Mouse (Mus musculus) liver, adult 2 months (tissue): ENCODE data around the gene Rbfox3. TPM values are rescaled to one million over a fixed set of nuclear protein-coding genes. Genes with fewer than 3 reads are reported as not detected.

Experiments used
- DNase-seq: peaks from one replicate; pipeline ENCODE4 v3.0.0-alpha.2; 2011; ENCODE audit warnings: low read depth, low spot score; ENCODE audit errors: extremely low read depth
- H3K27ac ChIP-seq: fragments of 200-500 bp; replicated peaks from 2 replicates; pipeline ENCODE4 v1.5.1; 2012; ENCODE audit warnings: low read depth, mild to moderate bottlenecking, control low read depth, inconsistent platforms, low read length; ENCODE audit not compliant: insufficient read depth
- H3K27me3 ChIP-seq: fragments of 200-500 bp; 2 replicates; pipeline ENCODE4 v1.6.1; 2012; ENCODE audit warnings: mild to moderate bottlenecking, moderate library complexity, low read length, inconsistent platforms; ENCODE audit not compliant: control insufficient read depth, insufficient read depth
- H3K36me3 ChIP-seq: fragments of 200-500 bp; 2 replicates; pipeline ENCODE4 v1.6.1; 2012; ENCODE audit warnings: low read length, inconsistent platforms; ENCODE audit not compliant: control insufficient read depth, insufficient read depth
- H3K4me1 ChIP-seq: fragments of 200-500 bp; 2 replicates; pipeline ENCODE4 v1.6.1; 2011; ENCODE audit warnings: low read length; ENCODE audit not compliant: control insufficient read depth, insufficient read depth
- H3K4me3 ChIP-seq: fragments of 200-500 bp; 2 replicates; pipeline ENCODE4 v1.5.1; 2011; ENCODE audit warnings: low read depth, mild to moderate bottlenecking, control low read depth, low read length, moderate library complexity; ENCODE audit not compliant: insufficient read depth
- H3K79me2 ChIP-seq: fragments of 200-500 bp; 2 replicates; pipeline ENCODE4 v1.6.1; 2012; ENCODE audit warnings: inconsistent platforms, mild to moderate bottlenecking, low read length, moderate library complexity; ENCODE audit not compliant: control insufficient read depth, insufficient read depth
- H3K9ac ChIP-seq: fragments of 200-500 bp; 2 replicates; pipeline ENCODE4 v1.6.1; 2012; ENCODE audit warnings: low read depth, mild to moderate bottlenecking, control low read depth, inconsistent platforms, low read length
- CTCF ChIP-seq: fragments of 200-500 bp; IDR thresholded peaks from 2 replicates; pipeline ENCODE4 v1.5.1; 2011; ENCODE audit warnings: low read depth, low read length, control low read depth
- POLR2A ChIP-seq: fragments of 200-500 bp; IDR thresholded peaks from 2 replicates; pipeline ENCODE4 v1.6.1; 2011; ENCODE audit warnings: low read length, control low read depth; ENCODE audit not compliant: insufficient read depth; ENCODE audit errors: extremely low read depth
- WGBS: fragments of 180-500 bp; shearing (Covaris S2); methylation state at CpG from one replicate; pipeline ENCODE4 v1.1.7; 2018; 5-methylcytosine and 5-hydroxymethylcytosine counted together
- polyA plus RNA-seq: library from polyadenylated mRNA; depleted of rRNA; stranded (reverse); fragments of >200 nt; gene quantifications from 2 replicates; pipeline ENCODE4 v1.2.3, GENCODE M21; 2012
- total RNA-seq: library from RNA; depleted of rRNA; stranded (reverse); fragments of >200 nt; gene quantifications from 2 replicates; pipeline ENCODE4 v1.2.3, GENCODE M21; 2014

Gene Rbfox3
- total and polyA plus RNA-seq, 2 experiments, result 0.28 to 0.44 TPM

DNA sequence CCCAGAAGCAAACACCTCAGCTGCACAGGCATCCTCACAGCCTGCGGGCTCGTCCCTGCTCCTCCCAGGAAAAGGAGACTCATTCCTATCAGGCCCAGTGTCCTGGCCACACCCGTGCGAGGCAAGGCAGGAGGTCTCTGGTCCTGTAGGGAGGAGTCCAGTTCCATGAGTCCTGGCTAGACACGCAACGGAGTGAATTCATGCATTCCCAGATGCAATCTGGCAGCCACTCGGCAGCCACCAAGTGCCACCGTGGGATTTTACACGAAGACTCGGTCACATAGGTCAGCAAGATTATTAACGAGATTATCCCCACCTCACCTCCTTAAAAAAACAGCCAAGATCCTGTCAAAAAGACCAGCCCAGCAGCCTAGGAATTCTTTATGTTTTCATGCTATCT lies 37.4 kb downstream of the Rbfox3 start:
- Histone ChIP-seq H3K36me3 (no peaks in the 10 kb centered on the region), H3K79me2 (no peaks in the 10 kb centered on the region), H3K9ac (no peak overlapping the region), H3K27ac (no peak overlapping the region), H3K27me3 (peaks cover 4% of the 10 kb centered on the region), H3K4me1 (no peaks in the 10 kb centered on the region), H3K4me3 (no peak overlapping the region)
- WGBS, result 80% methylated on average over 11 of the region's 11 CpGs
- no peak for DNase-seq
- TF ChIP-seq CTCF, result no peak
- TF ChIP-seq POLR2A, result no peak

DNA sequence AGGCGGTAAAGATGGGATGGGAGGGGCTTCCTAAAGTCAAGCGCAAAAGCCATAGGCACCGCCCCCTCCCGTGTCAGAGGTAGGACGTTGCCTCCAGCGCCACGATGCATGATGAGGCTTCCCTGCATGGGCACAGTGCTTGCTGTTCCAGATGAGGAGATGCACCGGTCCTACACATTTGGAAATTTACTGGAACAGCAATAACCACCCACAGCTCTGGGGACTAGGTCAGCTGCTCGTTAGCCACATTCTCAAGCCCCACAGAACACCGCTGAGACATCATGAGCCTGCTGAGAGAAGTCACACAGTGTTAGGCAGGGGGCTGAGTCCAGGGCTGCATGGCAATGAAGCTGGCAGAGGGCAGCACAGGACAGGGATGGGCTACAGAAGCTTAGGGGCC lies 39.9 kb downstream of the Rbfox3 start:
- 82% methylated on average over 10 of the region's 10 CpGs for WGBS

DNA sequence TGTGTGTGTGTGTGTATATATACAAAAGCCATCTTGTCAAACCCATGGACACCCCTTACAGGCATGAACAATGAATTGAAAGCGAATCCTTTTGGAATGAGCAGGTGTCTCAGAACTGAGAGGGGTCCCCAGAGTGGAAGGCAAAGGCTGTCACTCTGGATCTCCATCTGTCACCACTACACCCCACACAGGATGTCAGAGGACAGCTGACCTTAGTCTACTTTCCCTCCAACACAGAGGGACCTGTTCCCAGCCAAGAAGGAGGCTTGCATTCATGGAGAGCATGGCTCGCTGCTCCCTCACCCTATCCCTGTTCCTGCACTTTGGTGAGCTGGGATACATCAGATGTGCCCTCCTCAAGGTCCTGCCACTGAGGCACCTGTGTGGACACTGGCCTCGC lies 48.0 kb downstream of the Rbfox3 start:
- Histone ChIP-seq H3K79me2 (no peaks in the 10 kb centered on the region), H3K36me3 (no peaks in the 10 kb centered on the region), H3K4me3 (no peak overlapping the region), H3K27me3 (no peaks in the 10 kb centered on the region), H3K9ac (no peak overlapping the region), H3K4me1 (no peaks in the 10 kb centered on the region), H3K27ac (no peak overlapping the region)
- WGBS, result 64% methylated on average over 3 of the region's 3 CpGs
- no peak for TF ChIP-seq POLR2A
- TF ChIP-seq CTCF, result no peak
- DNase-seq, result no peak

More for the DNA sequence above, 39.9 kb downstream of the Rbfox3 start:
- Histone ChIP-seq H3K79me2 (no peaks in the 10 kb centered on the region), H3K9ac (no peak overlapping the region), H3K4me1 (no peaks in the 10 kb centered on the region), H3K36me3 (no peaks in the 10 kb centered on the region), H3K27ac (no peak overlapping the region), H3K4me3 (no peak overlapping the region), H3K27me3 (peaks cover 4% of the 10 kb centered on the region)
- DNase-seq, result no peak
- no peak for TF ChIP-seq POLR2A
- TF ChIP-seq CTCF, result no peak

DNA sequence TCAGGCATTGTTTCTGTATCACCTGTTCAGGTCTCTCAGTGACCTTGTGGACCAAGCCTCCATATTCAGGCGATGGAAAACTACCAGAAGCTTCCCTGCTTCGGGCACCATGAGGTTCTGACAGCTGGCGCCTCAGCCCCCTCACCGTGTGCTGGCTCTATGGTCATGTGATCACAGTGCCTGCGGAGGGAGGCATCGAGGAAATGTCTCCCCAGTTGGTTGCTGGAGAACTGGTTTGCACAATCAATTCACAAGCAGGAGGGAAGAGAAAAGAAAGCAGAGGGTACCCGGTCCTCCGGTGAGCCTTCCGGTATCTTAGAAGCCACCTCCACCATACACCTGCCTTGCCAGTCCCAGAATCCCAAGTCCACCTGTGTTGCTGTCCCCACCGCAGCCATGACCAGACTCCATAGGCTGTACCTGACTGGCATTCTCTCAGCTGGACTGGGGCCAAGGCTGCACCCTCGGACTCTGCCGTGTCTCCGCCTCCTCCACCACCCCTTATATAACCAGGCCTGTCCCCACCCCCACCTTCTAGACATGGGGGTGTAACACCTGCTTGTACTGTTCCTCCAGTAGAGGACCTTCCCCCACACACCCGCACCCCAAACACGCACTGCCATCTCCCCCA lies 49.5 kb downstream of the Rbfox3 start:
- H3K4me3 ChIP-seq, result no peak overlapping the region
- no peak for DNase-seq

DNA sequence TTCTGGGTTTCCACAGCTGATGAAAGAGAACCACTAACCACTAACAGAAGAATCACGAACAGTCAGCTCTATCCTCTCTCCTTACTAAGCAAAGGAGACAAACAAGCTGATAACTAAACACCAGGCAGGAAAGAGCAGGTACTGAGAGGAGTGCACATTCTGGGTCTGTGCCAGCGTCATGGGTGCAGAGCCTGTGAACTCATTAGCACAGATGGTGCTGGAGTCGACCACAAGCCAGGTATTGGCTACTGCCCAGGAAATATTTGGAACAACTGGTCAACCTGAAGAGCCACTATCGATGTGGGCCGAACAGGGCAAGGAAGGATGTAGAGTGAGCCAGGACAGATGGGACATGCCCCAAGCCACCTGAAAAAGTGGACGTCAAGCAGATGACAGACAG lies 50.2 kb downstream of the Rbfox3 start:
- DNase-seq, result no peak
- WGBS, result 83% methylated on average over 6 of the region's 6 CpGs
- Histone ChIP-seq H3K9ac (no peak overlapping the region), H3K27me3 (no peaks in the 10 kb centered on the region), H3K4me1 (no peaks in the 10 kb centered on the region), H3K27ac (no peak overlapping the region), H3K36me3 (no peaks in the 10 kb centered on the region), H3K4me3 (no peak overlapping the region), H3K79me2 (no peaks in the 10 kb centered on the region)
- TF ChIP-seq POLR2A (no peak), CTCF (no peak)

More for the DNA sequence above, 49.5 kb downstream of the Rbfox3 start:
- no peaks in the 10 kb centered on the region for H3K36me3 ChIP-seq
- no peaks in the 10 kb centered on the region for H3K79me2 ChIP-seq
- 85% methylated on average over 15 of the region's 15 CpGs for WGBS
- no peaks in the 10 kb centered on the region for H3K27me3 ChIP-seq
- H3K27ac ChIP-seq, result no peak overlapping the region
- no peak overlapping the region for H3K9ac ChIP-seq
- H3K4me1 ChIP-seq, result no peaks in the 10 kb centered on the region
- TF ChIP-seq CTCF (no peak), POLR2A (no peak)

DNA sequence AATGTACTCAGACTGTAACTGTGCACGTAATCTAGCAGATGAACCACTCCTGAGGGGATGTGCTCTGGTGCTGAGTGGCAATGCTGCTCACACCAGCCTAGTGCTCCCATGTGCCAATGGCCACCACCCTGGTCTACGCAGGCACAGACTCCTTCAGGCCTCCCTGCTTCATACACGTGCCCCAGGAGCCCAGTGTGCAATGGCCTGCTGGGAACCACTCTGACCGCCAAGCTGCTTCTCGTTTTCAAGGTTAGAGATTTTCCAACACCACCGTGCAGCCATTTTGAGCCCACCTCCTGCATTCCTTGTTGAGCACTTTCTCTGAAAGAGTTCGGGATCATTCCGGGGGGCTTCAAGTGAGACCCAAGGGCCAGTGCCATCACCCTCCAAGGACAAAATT lies 50.6 kb downstream of the Rbfox3 start:
- no peaks in the 10 kb centered on the region for H3K27me3 ChIP-seq
- no peak overlapping the region for H3K9ac ChIP-seq
- no peak for TF ChIP-seq CTCF
- no peak for TF ChIP-seq POLR2A
- no peak overlapping the region for H3K4me3 ChIP-seq
- H3K36me3 ChIP-seq, result no peaks in the 10 kb centered on the region
- 87% methylated on average over 8 of the region's 8 CpGs for WGBS
- no peak for DNase-seq
- no peak overlapping the region for H3K27ac ChIP-seq
- H3K79me2 ChIP-seq, result no peaks in the 10 kb centered on the region
- H3K4me1 ChIP-seq, result no peaks in the 10 kb centered on the region
